Mouse (Mus musculus) small intestine, adult 2 months (tissue): ENCODE results near the gene Rras2. TPM values are rescaled to one million over a fixed set of nuclear protein-coding genes. Genes with fewer than 3 reads are reported as not detected.

ENCODE experiments used
- H3K27ac ChIP-seq: fragments of 200-500 bp; 2 replicates; pipeline ENCODE4 v1.5.1; 2012; ENCODE audit warnings: low read depth, low read length, control low read depth, inconsistent platforms; ENCODE audit not compliant: insufficient read depth
- H3K27me3 ChIP-seq: fragments of 200-500 bp; 2 replicates; pipeline ENCODE4 v1.6.1; 2012; ENCODE audit warnings: mild to moderate bottlenecking, moderate library complexity, low read length, inconsistent platforms; ENCODE audit not compliant: control insufficient read depth, insufficient read depth
- H3K36me3 ChIP-seq: fragments of 200-500 bp; 2 replicates; pipeline ENCODE4 v1.6.1; 2012; ENCODE audit warnings: mild to moderate bottlenecking, low read length, control low read depth, inconsistent platforms; ENCODE audit not compliant: control insufficient read depth, insufficient read depth
- H3K4me1 ChIP-seq: fragments of 200-500 bp; 2 replicates; pipeline ENCODE4 v1.6.1; 2012; ENCODE audit warnings: low read length, inconsistent platforms, mixed read lengths; ENCODE audit not compliant: control insufficient read depth, insufficient read depth, insufficient read length
- H3K4me3 ChIP-seq: fragments of 200-500 bp; 2 replicates; pipeline ENCODE4 v1.5.1; 2012; ENCODE audit warnings: low read depth, mild to moderate bottlenecking, control low read depth, inconsistent platforms, low read length, moderate library complexity
- CTCF ChIP-seq: fragments of 200-500 bp; IDR thresholded peaks from 2 replicates; pipeline ENCODE4 v1.5.1; 2012; ENCODE audit warnings: low read depth, mild to moderate bottlenecking, control low read depth, inconsistent platforms, low read length, moderate library complexity, mixed read lengths; ENCODE audit not compliant: insufficient replicate concordance, insufficient read length; ENCODE audit errors: extremely low read depth
- POLR2A ChIP-seq: fragments of 200-500 bp; IDR thresholded peaks from 2 replicates; pipeline ENCODE4 v1.6.1; 2012; ENCODE audit warnings: low read depth, mild to moderate bottlenecking, control low read depth, inconsistent platforms, low read length, moderate library complexity
- WGBS: fragments of 180-500 bp; shearing (Covaris S2); methylation state at CpG from one replicate; pipeline ENCODE4 v1.1.7; 2018; 5-methylcytosine and 5-hydroxymethylcytosine counted together
- polyA plus RNA-seq: library from polyadenylated mRNA; depleted of rRNA; stranded (reverse); fragments of >200 nt; gene quantifications from 2 replicates; pipeline ENCODE4 v1.2.3, GENCODE M21; 2012; rRNA removed

Rras2 gene
- polyA plus RNA-seq, 1 experiment: 21.3 TPM

DNA sequence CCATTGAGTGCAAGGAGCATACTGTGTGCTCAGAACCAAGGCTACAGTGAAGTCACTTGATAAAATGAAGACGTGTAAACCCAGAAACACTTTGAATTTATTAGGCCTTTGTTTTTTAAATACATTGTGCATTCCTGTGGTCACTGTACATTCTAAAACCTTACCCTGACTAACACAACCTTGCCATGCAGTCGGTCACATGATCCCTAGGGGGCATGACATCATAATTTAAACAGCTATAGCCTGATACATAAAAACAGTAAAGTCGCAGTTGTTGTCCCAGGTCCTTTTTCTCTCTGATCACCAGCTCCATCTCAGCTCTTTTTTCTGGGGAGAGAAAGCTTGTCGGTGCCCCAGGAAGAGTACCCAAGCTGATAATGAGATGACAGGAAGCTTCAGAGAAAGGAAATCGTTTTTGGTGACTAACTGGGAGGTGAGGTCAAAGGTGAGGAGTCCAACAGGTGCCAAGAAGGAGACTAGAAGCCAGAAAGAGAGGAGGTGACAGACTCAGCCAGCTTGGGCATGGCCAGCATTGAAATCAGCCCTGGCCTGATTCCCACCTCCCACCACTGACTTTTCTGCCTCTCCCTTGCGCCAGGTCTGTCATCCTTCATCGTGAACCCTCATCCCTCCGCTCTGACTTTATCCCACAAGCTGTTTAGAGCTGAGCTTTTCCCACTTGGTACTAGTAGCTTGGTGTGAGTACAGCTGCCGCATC lies 105.7 kb downstream of the Rras2 start:
- TF ChIP-seq POLR2A (no peak), CTCF (no peak)
- H3K4me3 ChIP-seq: no peak overlapping the region
- no peaks in the 10 kb centered on the region for H3K36me3 ChIP-seq
- 58% methylated on average over 9 of the region's 9 CpGs for WGBS
- H3K27ac ChIP-seq: no peak overlapping the region
- H3K4me1 ChIP-seq: no peaks in the 10 kb centered on the region
- no peaks in the 10 kb centered on the region for H3K27me3 ChIP-seq

DNA sequence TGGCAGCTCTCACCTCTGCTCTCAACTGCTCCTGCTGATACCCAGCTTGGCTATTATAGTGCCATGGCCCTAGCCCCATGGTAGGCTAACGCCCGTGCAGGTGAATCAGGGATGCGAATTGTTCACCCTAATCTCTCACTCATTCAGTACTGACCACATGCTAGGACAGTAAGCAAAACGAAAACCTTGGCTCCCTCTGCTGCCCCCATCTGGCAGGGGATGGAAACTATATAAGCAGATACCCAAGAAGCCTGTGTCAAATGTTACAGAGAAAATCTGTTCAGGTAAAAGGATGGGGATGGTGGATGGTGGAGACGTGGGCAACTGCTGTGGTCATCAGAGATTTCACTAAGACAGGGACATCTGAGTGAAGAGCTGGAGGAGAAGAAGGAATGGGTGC lies 110.0 kb downstream of the Rras2 start:
- WGBS: 48% methylated on average over 5 of the region's 5 CpGs
- H3K27me3 ChIP-seq: no peaks in the 10 kb centered on the region
- H3K4me1 ChIP-seq: no peaks in the 10 kb centered on the region
- H3K27ac ChIP-seq: no peak overlapping the region
- no peaks in the 10 kb centered on the region for H3K36me3 ChIP-seq
- TF ChIP-seq POLR2A (no peak), CTCF (peak; percentile 47; the same call in 1 of the 2 replicates)
- no peak overlapping the region for H3K4me3 ChIP-seq

DNA sequence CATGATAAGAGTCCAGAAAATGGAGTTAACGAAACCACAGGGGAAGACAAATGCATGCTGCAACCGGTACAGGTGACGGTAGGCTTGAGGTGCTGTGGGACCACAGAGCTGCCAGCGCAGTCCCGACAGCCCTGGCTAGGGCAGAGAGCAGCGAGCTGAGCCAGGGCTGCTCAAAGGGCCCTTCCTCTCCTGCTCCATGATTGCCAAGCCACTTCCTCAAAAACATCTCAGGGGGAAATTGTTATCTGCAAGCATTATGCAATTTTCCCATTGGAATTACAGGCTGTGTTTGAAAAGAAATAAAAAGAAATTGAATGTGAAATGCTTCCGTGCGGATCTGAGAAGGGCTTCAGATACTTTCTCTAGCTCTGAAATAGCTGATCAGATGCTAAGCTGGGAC lies 111.1 kb downstream of the Rras2 start:
- whole genome bisulfite sequencing: 78% methylated on average over 8 of the region's 8 CpGs
- no peaks in the 10 kb centered on the region for H3K36me3 ChIP-seq
- TF ChIP-seq CTCF (no peak), POLR2A (no peak)

DNA sequence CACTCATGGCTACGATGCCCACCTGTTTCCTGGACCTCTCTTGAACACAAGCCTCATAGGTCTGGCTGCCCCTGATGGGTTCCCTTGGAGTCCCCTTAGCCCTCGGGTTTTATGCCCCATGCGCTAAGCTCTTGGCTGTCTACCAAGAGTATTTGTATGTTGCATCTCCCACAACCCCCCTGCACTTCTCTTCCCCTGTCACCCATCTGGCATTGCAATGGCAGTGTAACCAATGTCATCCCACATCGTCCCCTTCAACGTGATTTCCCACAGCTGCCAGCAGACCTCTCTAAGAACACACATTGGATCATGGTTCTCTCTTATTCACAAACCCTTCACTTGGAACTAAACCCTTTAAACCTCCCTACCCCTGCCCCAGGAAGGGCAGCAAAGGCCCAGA lies 112.1 kb downstream of the Rras2 start:
- H3K4me3 ChIP-seq: no peak overlapping the region
- H3K36me3 ChIP-seq: no peaks in the 10 kb centered on the region
- H3K27ac ChIP-seq: no peak overlapping the region
- WGBS: 73% methylated on average over 5 of the region's 5 CpGs
- H3K4me1 ChIP-seq: no peaks in the 10 kb centered on the region
- TF ChIP-seq CTCF (no peak), POLR2A (no peak)
- no peaks in the 10 kb centered on the region for H3K27me3 ChIP-seq

More for the DNA sequence above, 111.1 kb downstream of the Rras2 start:
- no peaks in the 10 kb centered on the region for H3K27me3 ChIP-seq
- no peaks in the 10 kb centered on the region for H3K4me1 ChIP-seq
- no peak overlapping the region for H3K27ac ChIP-seq
- H3K4me3 ChIP-seq: no peak overlapping the region

DNA sequence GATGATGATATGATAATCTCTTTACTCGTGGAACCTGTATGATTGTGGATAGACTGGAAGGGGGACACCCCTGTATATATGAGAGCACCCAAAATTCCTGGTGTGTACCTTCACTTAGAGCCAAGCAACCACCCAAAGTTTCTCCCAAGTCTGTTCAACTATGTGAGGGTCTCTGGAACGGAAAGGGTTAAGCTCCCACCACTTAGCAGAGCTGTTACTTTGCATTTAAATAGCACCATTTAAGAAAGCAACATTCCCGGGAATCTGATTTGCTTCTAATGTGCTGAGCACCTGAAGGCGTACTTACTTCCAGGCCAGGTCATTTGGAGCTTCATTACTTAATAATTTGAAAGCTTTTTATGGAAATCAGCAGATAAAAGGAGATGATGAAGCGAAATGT lies 113.4 kb downstream of the Rras2 start:
- Histone ChIP-seq H3K27ac (no peak overlapping the region), H3K27me3 (no peaks in the 10 kb centered on the region), H3K36me3 (no peaks in the 10 kb centered on the region), H3K4me3 (no peak overlapping the region), H3K4me1 (no peaks in the 10 kb centered on the region)
- 46% methylated on average over 5 of the region's 5 CpGs for WGBS
- no peak for TF ChIP-seq POLR2A
- no peak for TF ChIP-seq CTCF

DNA sequence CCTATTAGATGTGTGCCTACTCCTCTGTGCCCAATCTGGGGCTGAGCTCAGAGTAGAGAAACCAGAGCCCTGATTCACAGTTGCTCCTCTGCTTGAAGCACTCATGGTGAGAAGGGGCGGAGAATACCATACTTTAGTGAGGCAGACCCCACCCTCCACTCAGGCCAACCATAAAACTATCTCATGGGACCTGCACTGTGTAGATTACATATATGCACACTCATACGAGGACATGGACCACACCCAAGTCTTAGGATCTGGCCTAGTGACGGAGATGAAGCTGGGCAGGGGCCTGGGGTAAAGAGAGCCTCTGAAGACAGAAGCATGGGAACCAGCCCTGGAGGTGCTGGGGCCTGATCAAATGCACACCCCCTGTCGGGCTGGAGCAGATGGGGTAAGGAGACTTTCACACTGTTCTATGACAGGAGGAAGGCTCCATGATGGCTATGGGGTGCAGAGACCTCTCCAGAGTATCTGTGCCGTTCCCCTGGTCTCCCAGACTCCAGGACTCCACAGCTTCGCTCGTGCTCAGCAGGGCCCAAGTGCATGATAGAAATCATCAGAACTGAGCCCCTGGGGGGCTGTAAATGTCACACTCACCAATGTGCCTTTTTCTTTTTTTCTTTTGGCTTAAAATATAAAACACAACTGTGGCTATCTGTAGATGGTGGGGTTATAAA lies 119.8 kb downstream of the Rras2 start:
- no peaks in the 10 kb centered on the region; the same call in 1 of the 2 replicates for H3K4me1 ChIP-seq
- no peak overlapping the region for H3K4me3 ChIP-seq
- no peak overlapping the region for H3K27ac ChIP-seq
- no peaks in the 10 kb centered on the region for H3K36me3 ChIP-seq
- 68% methylated on average over 7 of the region's 7 CpGs for WGBS
- no peaks in the 10 kb centered on the region; the same call in 1 of the 2 replicates for H3K27me3 ChIP-seq
- TF ChIP-seq CTCF: no peak
- TF ChIP-seq POLR2A: no peak

Other genes with a start within 250 kb of the Rras2 start
- gene Copb1, start 136.9 kb upstream of the Rras2 start, polyA plus RNA-seq: 7.9 and 21.3 TPM in 2 replicates
- 21.6 and 39.1 TPM in 2 replicates for gene Psma1, start 158.3 kb upstream of the Rras2 start, polyA plus RNA-seq